Mouse (Mus musculus) lung, embryonic 16.5 days (tissue): Measurements from ENCODE around the gene Ap3d1. TPM values are rescaled to one million over a fixed set of nuclear protein-coding genes. Genes with fewer than 3 reads are reported as not detected.

Source experiments
- ATAC-seq: fragments of 200-750 bp; cut with Nextera tagmentation; 2 replicates; pipeline ENCODE4 v1.8.0; 2017; ENCODE audit warnings: low read depth, mild to moderate bottlenecking, moderate library complexity
- H3K27ac ChIP-seq: fragments of 300-500 bp; sonication (generic); 2 replicates; pipeline ENCODE4 v1.5.1; 2014; ENCODE audit warnings: mild to moderate bottlenecking, control low read depth, low read length
- H3K27me3 ChIP-seq: fragments of 300-500 bp; sonication (generic); 2 replicates; pipeline ENCODE4 v1.6.1; 2014; ENCODE audit warnings: low read depth, low read length, mixed read lengths; ENCODE audit not compliant: control insufficient read depth, insufficient read depth
- H3K36me3 ChIP-seq: fragments of 300-500 bp; sonication (generic); 2 replicates; pipeline ENCODE4 v1.6.1; 2014; ENCODE audit warnings: low read length; ENCODE audit not compliant: control insufficient read depth, insufficient read depth
- H3K4me1 ChIP-seq: fragments of 300-500 bp; sonication (generic); replicated peaks from 2 replicates; pipeline ENCODE4 v1.6.1; 2014; ENCODE audit warnings: low read length, mixed read lengths; ENCODE audit not compliant: control insufficient read depth, insufficient read depth
- H3K4me2 ChIP-seq: fragments of 300-500 bp; sonication (generic); 2 replicates; pipeline ENCODE4 v1.6.1; 2014; ENCODE audit warnings: low read depth, low read length, control low read depth
- H3K4me3 ChIP-seq: fragments of 300-500 bp; sonication (generic); 2 replicates; pipeline ENCODE4 v1.5.1; 2014; ENCODE audit warnings: mild to moderate bottlenecking, low read length, control low read depth
- H3K9ac ChIP-seq: fragments of 300-500 bp; sonication (generic); 2 replicates; pipeline ENCODE4 v1.6.1; 2014; ENCODE audit warnings: low read length, control low read depth
- H3K9me3 ChIP-seq: fragments of 300-500 bp; sonication (generic); 2 replicates; pipeline ENCODE4 v1.6.1; 2016; ENCODE audit warnings: low read length; ENCODE audit not compliant: control insufficient read depth
- WGBS: fragments of 180-500 bp; shearing (Covaris S2); extraction: QIAGEN DNeasy Blood & Tissue Kit; methylation state at CpG from one replicate; pipeline ENCODE4 v1.1.7; 2014; 5-methylcytosine and 5-hydroxymethylcytosine counted together
- polyA plus RNA-seq: library from polyadenylated mRNA; unstranded; fragments of >200 nt; fragmentation: Nextera tagmentation; extraction: Ambion mirVana; gene quantifications from 2 replicates; pipeline ENCODE4 v1.2.1, GENCODE M21; 2015

Ap3d1 gene
- polyA plus RNA-seq, 1 experiment from 2014 or later, result 59.9 TPM

DNA sequence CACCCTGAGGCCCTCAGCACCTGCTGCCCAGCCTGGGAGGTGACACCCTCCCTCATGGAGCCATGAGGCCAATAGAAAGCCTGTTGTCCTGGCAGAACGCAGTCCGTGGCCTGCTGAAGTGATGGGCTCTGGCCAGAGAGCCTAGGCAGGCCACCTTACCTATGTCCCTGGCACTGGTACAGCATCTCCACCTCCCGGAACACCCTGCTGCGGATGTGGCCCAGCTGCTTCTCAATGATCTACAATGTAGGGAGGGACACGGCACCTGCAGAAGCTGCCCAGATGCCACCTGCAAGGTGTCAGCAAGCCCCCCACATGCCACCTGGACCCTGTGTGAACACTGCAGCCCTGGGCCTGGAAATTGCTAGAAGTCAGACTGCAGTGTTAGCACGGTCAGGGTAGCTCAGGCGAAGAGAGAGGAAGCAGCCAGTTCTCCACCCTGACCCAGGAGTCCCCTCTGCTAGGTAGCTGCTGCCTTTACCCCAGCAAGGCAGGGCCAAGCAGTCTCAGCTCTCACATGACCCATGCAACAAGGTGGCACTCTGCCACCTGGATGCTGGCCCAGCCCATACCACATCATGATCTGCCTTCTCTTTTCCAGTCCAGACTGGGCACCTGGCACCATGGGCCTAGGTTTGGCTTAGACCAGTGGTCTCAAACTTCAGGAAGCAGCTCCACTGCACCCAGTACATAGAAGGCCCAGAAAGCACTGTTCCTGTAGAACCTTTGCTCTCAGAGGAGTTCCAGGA lies 72.2 kb downstream of the Ap3d1 start:
- Histone ChIP-seq H3K4me1 (peaks cover 35% of the 10 kb centered on the region), H3K36me3 (peaks cover 46% of the 10 kb centered on the region), H3K4me2 (no peak overlapping the region), H3K27ac (no peak overlapping the region), H3K4me3 (no peak overlapping the region), H3K27me3 (no peaks in the 10 kb centered on the region), H3K9me3 (no peaks in the 10 kb centered on the region), H3K9ac (no peak overlapping the region)
- ATAC-seq, result no peak
- WGBS, result 94% methylated on average over 7 of the region's 7 CpGs

- Histone ChIP-seq H3K27ac (no peak overlapping the region), H3K9me3 (no peaks in the 10 kb centered on the region), H3K27me3 (no peaks in the 10 kb centered on the region), H3K4me3 (no peak overlapping the region), H3K4me2 (no peak overlapping the region), H3K36me3 (peaks cover 46% of the 10 kb centered on the region), H3K9ac (no peak overlapping the region), H3K4me1 (peaks cover 32% of the 10 kb centered on the region)
- 89% methylated on average over 12 of the region's 12 CpGs for WGBS
- ATAC-seq, result no peak
Measured at GRCm38 (mm10) chr10:80669018-80669417, 73.0 kb downstream of the Ap3d1 start.

DNA sequence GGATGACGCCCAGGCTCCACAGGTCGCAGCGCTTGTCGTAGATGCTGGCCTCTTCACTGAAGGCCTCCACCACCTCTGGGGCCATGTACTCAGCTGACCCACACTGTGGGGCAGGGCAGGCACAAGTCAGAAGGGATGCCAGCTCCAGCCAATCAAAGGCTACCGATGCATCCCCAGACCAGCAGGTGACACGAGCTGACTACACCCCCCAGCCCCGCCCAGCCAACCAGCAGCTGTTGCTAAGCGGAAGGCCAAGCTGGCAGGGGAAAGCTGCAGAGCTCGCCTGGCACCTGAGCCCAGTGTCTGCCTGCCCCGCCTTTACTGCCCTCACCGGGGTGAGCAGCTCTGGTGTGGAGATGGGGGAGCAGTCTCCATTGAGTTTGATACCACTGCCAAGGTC lies 73.5 kb downstream of the Ap3d1 start:
- Histone ChIP-seq H3K36me3 (peaks cover 46% of the 10 kb centered on the region), H3K4me2 (no peak overlapping the region), H3K9me3 (no peaks in the 10 kb centered on the region), H3K4me1 (peaks cover 31% of the 10 kb centered on the region), H3K27me3 (no peaks in the 10 kb centered on the region), H3K27ac (no peak overlapping the region), H3K4me3 (no peak overlapping the region), H3K9ac (no peak overlapping the region)
- no peak for ATAC-seq
- 72% methylated on average over 11 of the region's 11 CpGs for WGBS

DNA sequence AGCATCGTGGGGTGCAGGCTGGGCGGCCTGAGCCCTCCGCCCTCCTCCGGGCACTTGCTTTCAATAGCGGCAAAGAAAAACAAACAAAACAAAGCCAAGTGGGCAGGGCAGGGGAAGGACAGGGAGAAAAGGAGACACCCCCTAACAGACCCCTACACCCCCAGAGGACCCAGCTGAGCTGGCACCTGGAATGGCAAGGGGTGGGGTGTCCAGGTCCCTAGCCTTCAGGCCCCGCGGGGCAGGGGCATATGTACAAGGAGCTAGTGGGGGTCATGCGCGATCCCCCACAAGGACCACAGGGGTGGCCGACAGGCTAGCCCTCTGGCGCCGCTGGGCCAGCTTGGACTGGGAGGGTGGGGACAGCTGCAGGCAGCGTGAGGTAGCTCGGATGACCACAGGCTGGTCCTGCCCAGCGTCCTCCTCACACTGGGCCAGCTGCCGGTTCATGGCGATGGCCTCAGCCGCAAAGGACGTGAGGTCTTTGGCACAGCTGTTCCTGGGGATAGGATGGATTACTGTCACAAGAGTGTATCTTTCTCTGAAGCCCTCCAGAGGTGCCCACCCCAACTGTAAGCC lies 75.1 kb downstream of the Ap3d1 start:
- Histone ChIP-seq H3K4me1 (peaks cover 32% of the 10 kb centered on the region), H3K27me3 (no peaks in the 10 kb centered on the region), H3K9ac (no peak overlapping the region), H3K4me3 (no peak overlapping the region), H3K4me2 (no peak overlapping the region), H3K36me3 (peaks cover 46% of the 10 kb centered on the region), H3K27ac (no peak overlapping the region), H3K9me3 (no peaks in the 10 kb centered on the region)
- ATAC-seq, result no peak
- WGBS, result 62% methylated on average over 19 of the region's 19 CpGs

- Histone ChIP-seq H3K27me3 (no peaks in the 10 kb centered on the region), H3K36me3 (peaks cover 40% of the 10 kb centered on the region), H3K9me3 (no peaks in the 10 kb centered on the region), H3K27ac (peak overlapping the region; percentile 92), H3K9ac (peak overlapping the region; percentile 34; the same call in 1 of the 2 replicates), H3K4me3 (no peak overlapping the region), H3K4me1 (peaks cover 35% of the 10 kb centered on the region), H3K4me2 (no peak overlapping the region)
- WGBS, result 71% methylated on average over 10 of the region's 10 CpGs
- ATAC-seq, result no peak
Measured at GRCm38 (mm10) chr10:80665981-80666733, 75.9 kb downstream of the Ap3d1 start.

DNA sequence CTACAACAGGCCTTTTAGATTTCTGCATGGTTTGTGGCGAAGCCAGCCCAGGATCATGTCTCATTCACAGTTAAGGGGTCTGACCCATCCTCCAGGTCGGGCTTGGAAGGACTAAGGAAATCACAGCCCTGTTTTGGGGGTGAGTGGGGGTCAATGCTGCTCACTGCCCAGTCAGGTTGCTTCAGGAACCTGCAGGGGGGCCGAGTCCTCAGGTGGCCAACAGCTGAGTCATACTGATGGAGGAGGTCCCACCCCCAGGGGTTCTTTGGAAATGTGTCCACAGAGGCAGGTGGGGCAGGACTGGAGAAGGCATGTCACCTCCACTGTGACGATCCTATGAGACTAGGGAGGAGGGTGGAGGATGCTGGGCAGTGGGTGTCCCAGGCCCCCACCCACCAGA lies 76.6 kb downstream of the Ap3d1 start:
- H3K4me1 ChIP-seq, result peaks cover 37% of the 10 kb centered on the region
- WGBS, result 42% methylated on average over 4 of the region's 4 CpGs

GRCm38 (mm10) chr10:80665016-80665380 lies 77.1 kb downstream of the Ap3d1 start:
- 7% methylated on average over 10 of the region's 10 CpGs for WGBS
- H3K4me3 ChIP-seq, result peak overlapping the region; percentile 22; the same call in 1 of the 2 replicates
- H3K27me3 ChIP-seq, result no peaks in the 10 kb centered on the region
- peaks cover 31% of the 10 kb centered on the region for H3K36me3 ChIP-seq
- peak overlapping the region; percentile 38 for H3K9ac ChIP-seq
- H3K4me1 ChIP-seq, result peaks cover 37% of the 10 kb centered on the region
- H3K4me2 ChIP-seq, result peak overlapping the region; percentile 39
- H3K27ac ChIP-seq, result peak overlapping the region; percentile 92
- peak; percentile 63 for ATAC-seq
- no peaks in the 10 kb centered on the region for H3K9me3 ChIP-seq

More for the DNA sequence above, 76.6 kb downstream of the Ap3d1 start:
- H3K4me3 ChIP-seq, result no peak overlapping the region
- peaks cover 35% of the 10 kb centered on the region for H3K36me3 ChIP-seq
- peak overlapping the region; percentile 38; the same call in 1 of the 2 replicates for H3K9ac ChIP-seq
- no peaks in the 10 kb centered on the region for H3K27me3 ChIP-seq
- H3K27ac ChIP-seq, result peak overlapping the region; percentile 92
- no peaks in the 10 kb centered on the region for H3K9me3 ChIP-seq
- ATAC-seq, result no peak
- no peak overlapping the region for H3K4me2 ChIP-seq

GRCm38 (mm10) chr10:80664197-80665015 lies 77.7 kb downstream of the Ap3d1 start:
- peak; percentile 83 for ATAC-seq
- peak overlapping the region; percentile 39 for H3K4me2 ChIP-seq
- no peaks in the 10 kb centered on the region for H3K27me3 ChIP-seq
- H3K36me3 ChIP-seq, result peaks cover 26% of the 10 kb centered on the region
- peak overlapping the region; percentile 22; the same call in 1 of the 2 replicates for H3K4me3 ChIP-seq
- peak overlapping the region; percentile 38 for H3K9ac ChIP-seq
- WGBS, result 10% methylated on average over 16 of the region's 16 CpGs
- H3K4me1 ChIP-seq, result peaks cover 37% of the 10 kb centered on the region
- no peaks in the 10 kb centered on the region for H3K9me3 ChIP-seq
- peak overlapping the region; percentile 92 for H3K27ac ChIP-seq
